Mouse (Mus musculus) olfactory bulb, adult 2 months (tissue): ENCODE measurements around the gene Cyp2d10.

ENCODE experiments used
- CTCF ChIP-seq: fragments of 200-500 bp; IDR thresholded peaks from 2 replicates; pipeline ENCODE4 v1.5.1; 2012; ENCODE audit warnings: low read depth, mild to moderate bottlenecking, low read length, moderate library complexity; ENCODE audit not compliant: insufficient read depth
- POLR2A ChIP-seq: fragments of 200-500 bp; IDR thresholded peaks from 2 replicates; pipeline ENCODE4 v1.6.1; 2012; ENCODE audit warnings: mild to moderate bottlenecking, low read depth, low read length, moderate library complexity; ENCODE audit not compliant: insufficient read depth

GRCm38 (mm10) chr15:82433137-82433536 lies 26.1 kb upstream of the Cyp2d10 start, which contains the start of gene Cyp2d9:
- TF ChIP-seq CTCF, result no peak
- TF ChIP-seq POLR2A, result no peak
